8 mouse cellular contexts compared by ENCODE assay signal in genomic region chr3:89521503-89521854, GRCm38 (mm10). TPM values are rescaled to one million over a fixed set of nuclear protein-coding genes. Genes with fewer than 3 reads are reported as not detected.
DNase-seq lines count a peak whose midpoint lies in the region; ATAC-seq lines count a peak whose summit lies in the region.

No protein-coding gene starts in this region.

- H3K9me3 ChIP-seq in kidney, embryonic 14.5 days (ENCODE audit: control insufficient read depth, low read length) = 0 out of 2 replicates have a peak, but pooled peaks cover 5% of the 10 kb centered on the region
- no peaks in the 10 kb centered on the region; the same call in 1 of the 2 replicates for H3K9me3 ChIP-seq in embryonic facial prominence, embryonic 12.5 days
- H3K9me3 ChIP-seq in hindbrain, embryonic 16.5 days (ENCODE audit: control insufficient read depth, low read length) = no peaks in the 10 kb centered on the region; the same call in 1 of the 2 replicates
- peaks cover 6% of the 10 kb centered on the region; the same call in 1 of the 2 replicates for H3K9me3 ChIP-seq in neural tube, embryonic 12.5 days

- DNase-seq in kidney, postnatal 36 days = no peak
- DNase-seq in B cell, adult 2 months = no peak
- DNase-seq in left cerebral cortex, adult 11 months (ENCODE audit: low spot score) = no peak

- H3K27me3 ChIP-seq in kidney, embryonic 14.5 days (ENCODE audit: control insufficient read depth, insufficient read depth, low read length) = no peaks in the 10 kb centered on the region; the same call in none of the 2 replicates
- H3K27me3 ChIP-seq in embryonic facial prominence, embryonic 12.5 days = peaks cover 38% of the 10 kb centered on the region
- H3K27me3 ChIP-seq in hindbrain, embryonic 16.5 days (replicated peaks; ENCODE audit: control insufficient read depth, insufficient read depth, low read length) = no peaks in the 10 kb centered on the region
- peaks cover 31% of the 10 kb centered on the region for H3K27me3 ChIP-seq in neural tube, embryonic 12.5 days (replicated peaks)

- ATAC-seq in kidney, embryonic 14.5 days (ENCODE audit: low FRiP score, low TSS enrichment) = no peak
- no peak for ATAC-seq in embryonic facial prominence, embryonic 12.5 days (ENCODE audit: insufficient number of reproducible peaks, insufficient read depth, low FRiP score, low TSS enrichment)
- ATAC-seq in hindbrain, embryonic 16.5 days = no peak
- ATAC-seq in neural tube, embryonic 12.5 days (ENCODE audit: low FRiP score, low read depth) = no peak
- no peak for ATAC-seq in erythroblast, adult 5-6 weeks (replicated peaks; ENCODE audit: low FRiP score, poor library complexity, severe bottlenecking)

- 2% methylated on average over 7 of the region's 7 CpGs for whole genome bisulfite sequencing in kidney, embryonic 14.5 days
- WGBS in embryonic facial prominence, embryonic 12.5 days = 9% methylated on average over 7 of the region's 7 CpGs
- 2% methylated on average over 7 of the region's 7 CpGs for WGBS in hindbrain, embryonic 16.5 days
- 21% methylated on average over 7 of the region's 7 CpGs for WGBS in neural tube, embryonic 12.5 days

- peaks cover 21% of the 10 kb centered on the region for H3K4me1 ChIP-seq in kidney, embryonic 14.5 days (ENCODE audit: control insufficient read depth, insufficient read depth, low read length)
- H3K4me1 ChIP-seq in embryonic facial prominence, embryonic 12.5 days = peaks cover 34% of the 10 kb centered on the region
- H3K4me1 ChIP-seq in hindbrain, embryonic 16.5 days (ENCODE audit: control insufficient read depth, insufficient read depth, low read depth, low read length) = peaks cover 27% of the 10 kb centered on the region
- H3K4me1 ChIP-seq in neural tube, embryonic 12.5 days = peaks cover 38% of the 10 kb centered on the region

- H3K4me2 ChIP-seq in kidney, embryonic 14.5 days (replicated peaks; ENCODE audit: low read depth, low read length) = peak overlapping the region; percentile 88
- peak overlapping the region; percentile 91 for H3K4me2 ChIP-seq in embryonic facial prominence, embryonic 12.5 days (replicated peaks)
- peak overlapping the region; percentile 93 for H3K4me2 ChIP-seq in hindbrain, embryonic 16.5 days (ENCODE audit: low read length)
- H3K4me2 ChIP-seq in neural tube, embryonic 12.5 days (replicated peaks) = peak overlapping the region; percentile 91

- H3K4me3 ChIP-seq in kidney, embryonic 14.5 days (ENCODE audit: low read length) = peak overlapping the region; percentile 44
- H3K4me3 ChIP-seq in embryonic facial prominence, embryonic 12.5 days = peak overlapping the region; percentile 38
- H3K4me3 ChIP-seq in hindbrain, embryonic 16.5 days (ENCODE audit: low read length) = peak overlapping the region; percentile 50
- peak overlapping the region; percentile 41 for H3K4me3 ChIP-seq in neural tube, embryonic 12.5 days

- no peaks in the 10 kb centered on the region for H3K36me3 ChIP-seq in kidney, embryonic 14.5 days (ENCODE audit: control insufficient read depth, insufficient read depth, low read length)
- H3K36me3 ChIP-seq in embryonic facial prominence, embryonic 12.5 days = no peaks in the 10 kb centered on the region
- no peaks in the 10 kb centered on the region for H3K36me3 ChIP-seq in hindbrain, embryonic 16.5 days (ENCODE audit: control insufficient read depth, insufficient read depth, low read length)
- no peaks in the 10 kb centered on the region for H3K36me3 ChIP-seq in neural tube, embryonic 12.5 days

- H3K9ac ChIP-seq in kidney, embryonic 14.5 days (ENCODE audit: low read depth, low read length) = no peak overlapping the region; the same call in 1 of the 2 replicates
- H3K9ac ChIP-seq in embryonic facial prominence, embryonic 12.5 days = no peak overlapping the region
- H3K9ac ChIP-seq in hindbrain, embryonic 16.5 days (ENCODE audit: low read depth, low read length) = peak overlapping the region; percentile 74
- peak overlapping the region; percentile 53; the same call in 1 of the 2 replicates for H3K9ac ChIP-seq in neural tube, embryonic 12.5 days

- no peak overlapping the region for H3K27ac ChIP-seq in kidney, embryonic 14.5 days (ENCODE audit: low read depth, low read length)
- H3K27ac ChIP-seq in embryonic facial prominence, embryonic 12.5 days = no peak overlapping the region
- no peak overlapping the region; the same call in 1 of the 2 replicates for H3K27ac ChIP-seq in hindbrain, embryonic 16.5 days (ENCODE audit: low read depth, low read length)
- no peak overlapping the region for H3K27ac ChIP-seq in neural tube, embryonic 12.5 days

RNA-seq across cellular contexts. Expression of gene Kcnn3, which starts 1.5 kb away (rescaled TPM):
- polyA plus RNA-seq in kidney, embryonic 14.5 days (2014; fragmentation: Nextera tagmentation; extraction: Ambion mirVana) = 1.4 and 2.1 TPM in 2 replicates
- polyA plus RNA-seq in embryonic facial prominence, embryonic 12.5 days (2016; fragmentation: Nextera tagmentation; extraction: Ambion mirVana) = 2.1 and 2.5 TPM in 2 replicates
- 9.0 and 10.4 TPM in 2 replicates for polyA plus RNA-seq in hindbrain, embryonic 16.5 days (2015; fragmentation: Nextera tagmentation; extraction: Ambion mirVana)
- polyA plus RNA-seq in neural tube, embryonic 12.5 days (2016; fragmentation: Nextera tagmentation; extraction: Ambion mirVana) = 2.7 and 3.4 TPM in 2 replicates
- total RNA-seq in erythroblast, adult 5-6 weeks (2015; ENCODE audit: low replicate concordance) = not detected in 2 replicates
- 0.26 TPM in 1 of 2 replicates, not detected in the other for total RNA-seq in erythroblast, adult 5-6 weeks (2017; ENCODE audit: low replicate concordance)

Comparison
In these comparisons a context has a peak if more than half of its experiments do, and no peak if none do; other contexts are left out.
1. H3K9ac ChIP-seq: peak in hindbrain, embryonic 16.5 days (single experiment) and neural tube, embryonic 12.5 days (single experiment); none in kidney, embryonic 14.5 days (single experiment) and embryonic facial prominence, embryonic 12.5 days (single experiment).
2. Peak in every context shown above with its lines, with median percentiles within 50 percentile points of each other: H3K4me2 ChIP-seq and H3K4me3 ChIP-seq.